Mouse (Mus musculus) mesoderm, embryonic 11.5 days (tissue): Measurements from ENCODE around the gene Sympk.
"Not testable (repeated sequence)": the region's sequence is repeated elsewhere in the genome, so short reads cannot be mapped to it uniquely, and the experiment has no call there.

ENCODE experiments used
- DNase-seq: peaks from one replicate; pipeline ENCODE4 v3.0.0-alpha.2; 2012; ENCODE audit warnings: low read depth, low spot score

Sympk gene

DNA sequence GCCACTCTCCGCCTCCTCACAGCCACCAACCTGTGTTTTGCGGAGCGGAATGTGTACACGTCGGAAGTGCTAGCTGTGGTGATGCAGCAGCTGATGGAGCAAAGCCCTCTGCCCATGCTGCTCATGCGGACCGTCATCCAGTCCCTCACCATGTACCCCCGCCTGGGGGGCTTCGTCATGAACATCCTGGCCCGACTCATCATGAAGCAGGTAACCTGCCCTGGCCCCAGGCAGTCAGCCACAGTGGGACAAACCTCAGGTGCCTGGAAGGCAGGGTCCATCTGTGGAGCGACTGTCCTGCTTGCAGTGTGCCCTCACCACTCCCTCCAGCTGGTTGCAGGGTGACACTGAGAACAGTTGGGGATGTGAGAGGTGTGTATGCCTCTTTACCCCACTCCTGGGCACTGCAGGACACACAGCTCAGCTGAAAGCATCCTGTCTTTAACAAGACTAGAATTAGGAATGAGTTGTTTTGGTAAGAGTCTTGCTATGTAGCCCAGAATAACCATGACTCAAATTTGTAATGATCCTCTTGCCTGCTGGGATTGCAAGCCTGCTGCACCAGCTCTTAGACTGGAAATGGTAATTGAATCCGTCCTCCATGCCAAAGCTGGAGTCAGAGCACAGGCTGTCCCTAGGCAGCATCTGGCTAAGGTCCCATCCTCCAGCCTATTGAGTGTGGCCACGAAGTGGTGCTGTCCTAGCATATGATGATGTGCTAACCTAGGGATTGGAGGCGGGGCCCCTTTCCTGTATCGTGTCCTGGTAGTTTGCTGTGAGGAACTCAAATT lies 28.4 kb downstream of the Sympk start:
- no peak for DNase-seq

DNA sequence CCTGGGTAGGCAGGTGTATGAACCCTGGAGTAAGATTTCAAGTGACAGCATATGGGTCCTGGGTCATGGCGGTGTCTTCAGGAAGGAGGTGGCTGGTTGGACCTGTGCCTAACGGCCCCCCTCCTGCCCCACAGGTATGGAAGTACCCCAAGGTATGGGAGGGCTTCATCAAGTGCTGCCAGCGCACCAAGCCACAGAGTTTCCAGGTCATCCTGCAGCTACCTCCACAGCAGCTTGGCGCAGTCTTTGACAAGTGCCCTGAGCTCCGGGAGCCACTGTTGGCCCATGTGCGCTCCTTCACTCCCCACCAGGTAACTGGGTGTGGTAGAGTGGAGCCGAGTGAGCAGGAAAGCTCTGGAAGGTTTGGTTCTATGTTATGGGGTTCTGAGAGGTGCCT lies 29.0 kb downstream of the Sympk start:
- DNase-seq = no peak

GRCm38 (mm10) chr7:19054047-19054776 lies 30.0 kb downstream of the Sympk start, which contains the start of gene Rsph6a:
Gene Rsph6a, plus strand, starts transcription at chr7:19054690.
- DNase-seq = peak; percentile 73

- DNase-seq = no peak
Observed at GRCm38 (mm10) chr7:19054777-19055076, 30.6 kb downstream of the Sympk start.

GRCm38 (mm10) chr7:19055108-19055507 lies 30.9 kb downstream of the Sympk start:
- DNase-seq = no peak

GRCm38 (mm10) chr7:19057405-19057804 lies 33.2 kb downstream of the Sympk start:
- DNase-seq = no peak

GRCm38 (mm10) chr7:19065896-19066295 lies 41.7 kb downstream of the Sympk start:
- DNase-seq = no peak

GRCm38 (mm10) chr7:19067063-19067462 lies 42.9 kb downstream of the Sympk start:
- DNase-seq = no peak

DNA sequence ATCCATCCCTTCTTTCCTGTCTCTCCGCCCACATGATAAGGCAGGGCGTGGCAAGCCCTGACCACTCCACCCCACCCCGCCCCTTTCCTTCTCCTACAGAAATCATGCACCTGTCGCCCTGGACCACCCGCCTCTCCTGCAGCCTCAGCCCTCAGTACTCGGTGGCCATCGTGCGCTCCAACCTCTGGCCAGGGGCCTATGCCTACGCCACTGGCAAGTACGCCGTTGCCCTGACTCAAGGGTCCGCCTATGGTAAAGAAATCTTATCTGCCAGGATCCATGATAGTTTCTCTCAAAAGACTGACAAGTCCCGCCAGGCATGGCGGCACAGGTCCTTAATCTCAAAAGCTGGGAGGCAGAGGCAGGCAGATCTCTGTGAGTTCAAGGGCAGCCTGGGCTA lies 43.8 kb downstream of the Sympk start:
- no peak for DNase-seq

- DNase-seq = peak; percentile 79
Observed at GRCm38 (mm10) chr7:19068707-19069106, 44.5 kb downstream of the Sympk start.

DNA sequence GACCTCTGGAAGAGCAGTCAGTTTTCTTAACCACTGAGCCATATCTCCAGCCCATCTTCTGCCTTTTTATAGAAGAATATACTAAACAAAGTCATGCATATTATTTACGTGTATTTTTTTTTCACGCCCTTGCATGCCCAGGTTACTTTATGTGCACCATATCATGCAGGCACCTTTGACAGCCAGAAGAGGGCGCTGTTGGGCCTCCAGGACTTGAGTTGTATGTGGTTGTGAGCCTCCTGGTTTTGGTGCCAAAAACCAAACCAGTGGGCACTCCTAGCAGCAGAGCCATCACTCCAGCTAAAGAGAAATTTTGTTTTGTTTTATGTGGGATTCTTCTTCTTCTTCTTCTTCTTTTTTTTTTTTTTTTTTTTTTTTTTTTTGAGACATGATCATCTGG lies 45.3 kb downstream of the Sympk start:
- DNase-seq = no peak

DNA sequence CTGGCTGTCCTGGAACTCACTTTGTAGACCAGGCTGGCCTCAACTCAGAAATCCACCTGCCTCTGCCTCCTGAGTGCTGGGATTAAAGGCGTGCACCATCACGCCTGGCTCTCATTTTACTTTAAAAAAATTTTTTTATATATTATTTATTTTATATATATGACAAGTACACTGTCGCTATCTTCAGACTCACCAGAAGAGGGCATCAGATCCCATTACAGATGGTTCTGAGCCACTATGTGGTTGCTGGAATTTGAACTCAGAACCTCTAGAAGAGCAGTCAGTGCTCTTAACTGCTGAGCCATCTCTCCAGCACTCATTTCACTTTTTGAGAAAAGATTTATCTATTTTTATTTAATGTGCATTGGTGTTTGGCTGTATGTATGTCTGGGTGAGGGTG lies 46.8 kb downstream of the Sympk start:
- DNase-seq = not testable (repeated sequence)

GRCm38 (mm10) chr7:19073504-19073903 lies 49.3 kb downstream of the Sympk start:
- DNase-seq = no peak

- DNase-seq = no peak
Observed at GRCm38 (mm10) chr7:19074494-19074893, 50.3 kb downstream of the Sympk start.

GRCm38 (mm10) chr7:19075231-19075630 lies 51.1 kb downstream of the Sympk start:
- DNase-seq = no peak

GRCm38 (mm10) chr7:19075723-19076585 lies 51.8 kb downstream of the Sympk start, which contains the start of gene Dmwd:
Gene Dmwd, plus strand, starts transcription at chr7:19076227.
- DNase-seq = peak; percentile 99

GRCm38 (mm10) chr7:19076586-19076991 lies 52.4 kb downstream of the Sympk start:
- DNase-seq = no peak

GRCm38 (mm10) chr7:19077761-19078160 lies 53.6 kb downstream of the Sympk start:
- no peak for DNase-seq

GRCm38 (mm10) chr7:19078732-19079131 lies 54.6 kb downstream of the Sympk start:
- DNase-seq = no peak

- no peak for DNase-seq
Observed at GRCm38 (mm10) chr7:19080451-19080950, 56.3 kb downstream of the Sympk start.

DNA sequence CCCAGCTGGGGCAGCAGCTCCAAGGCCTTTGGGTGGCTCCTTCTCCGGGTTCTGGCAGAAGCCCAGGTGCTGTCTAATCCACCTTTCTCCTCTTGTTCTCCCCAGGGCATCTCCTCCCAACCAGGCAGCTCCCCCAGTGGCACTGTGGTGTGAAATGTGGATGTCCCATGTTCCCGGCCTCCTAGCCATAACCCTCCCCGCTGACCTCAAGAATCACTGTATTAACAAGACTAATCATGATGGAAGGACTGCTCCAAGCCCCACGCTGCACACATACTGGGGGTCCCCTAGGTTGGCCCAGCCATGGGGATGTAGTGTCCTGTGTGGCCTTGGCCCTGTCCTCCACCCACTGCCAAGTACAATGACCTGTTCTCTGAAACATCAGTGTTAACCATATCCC lies 58.0 kb downstream of the Sympk start:
- DNase-seq = no peak

DNA sequence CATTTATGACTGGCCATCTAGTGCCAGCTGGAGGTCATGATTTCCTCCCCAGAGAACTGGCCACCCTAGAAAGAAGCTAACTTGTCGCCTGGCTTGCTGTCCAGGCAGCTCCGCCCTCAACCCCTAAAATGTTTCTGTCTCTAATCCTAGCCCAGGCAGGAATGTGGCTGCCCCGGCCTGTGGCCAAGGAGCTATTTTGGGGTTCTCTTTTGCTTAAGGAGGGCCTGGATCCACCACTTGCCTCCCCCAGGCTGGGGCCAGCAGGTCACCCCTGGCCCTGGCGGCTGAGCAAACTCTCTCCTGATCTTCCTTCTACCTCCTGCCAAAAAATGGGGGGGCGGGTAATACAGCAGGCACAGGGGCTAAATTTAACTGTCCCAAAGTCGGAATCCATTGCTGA lies 58.9 kb downstream of the Sympk start:
- DNase-seq = no peak
